Mouse (Mus musculus) mammary gland, adult 2 months (tissue): ENCODE results near the gene Olfr25. TPM values are rescaled to one million over a fixed set of nuclear protein-coding genes. Genes with fewer than 3 reads are reported as not detected.

Source experiments
- polyA plus RNA-seq: library from polyadenylated mRNA; depleted of rRNA; stranded (reverse); fragments of >200 nt; gene quantifications from 2 replicates; pipeline ENCODE4 v1.2.3, GENCODE M21; 2012; ENCODE audit warnings: low replicate concordance; rRNA removed

Olfr25 gene
- not detected in 2 replicates for polyA plus RNA-seq

GRCm38 (mm10) chr9:38328760-38329159, at the start of gene Olfr25:
Olfr25 (plus strand) TSS chr9:38329060.

GRCm38 (mm10) chr9:38290807-38291206, 38.1 kb upstream of the Olfr25 start, which contains the start of gene Olfr896-ps1:
Olfr896-ps1 (plus strand) TSS chr9:38291107.

GRCm38 (mm10) chr9:38348111-38348510, 19.3 kb downstream of the Olfr25 start, which contains the start of gene Olfr898:
Olfr898 (plus strand) TSS chr9:38348411.

GRCm38 (mm10) chr9:38366596-38366995, 37.7 kb downstream of the Olfr25 start, which contains the start of gene Olfr250:
Olfr250 (plus strand) TSS chr9:38366896.

GRCm38 (mm10) chr9:38376786-38377185, 47.9 kb downstream of the Olfr25 start, which contains the start of gene Olfr251:
Olfr251 (plus strand) TSS chr9:38377086.

Other genes starting within 250 kb of the Olfr25 start
- not detected in 2 replicates for gene Olfr887, start 245.0 kb upstream of the Olfr25 start, polyA plus RNA-seq
- not detected in 2 replicates for gene Olfr888, start 220.9 kb upstream of the Olfr25 start, polyA plus RNA-seq
- gene Olfr889, start 213.9 kb upstream of the Olfr25 start, polyA plus RNA-seq, result not detected in 2 replicates
- gene Olfr890, start 186.5 kb upstream of the Olfr25 start, polyA plus RNA-seq, result not detected in 2 replicates
- gene Olfr891, start 148.2 kb upstream of the Olfr25 start, polyA plus RNA-seq, result not detected in 2 replicates
- not detected in 2 replicates for gene Olfr893, start 120.7 kb upstream of the Olfr25 start, polyA plus RNA-seq
- not detected in 2 replicates for gene Olfr894, start 111.0 kb upstream of the Olfr25 start, polyA plus RNA-seq
- gene Olfr143, start 76.3 kb upstream of the Olfr25 start, polyA plus RNA-seq, result not detected in 2 replicates
- gene Olfr895, start 61.2 kb upstream of the Olfr25 start, polyA plus RNA-seq, result not detected in 2 replicates
- gene Olfr896-ps1, start 38.0 kb upstream of the Olfr25 start, polyA plus RNA-seq, result not detected in 2 replicates
- gene Olfr898, start 19.4 kb downstream of the Olfr25 start, polyA plus RNA-seq, result not detected in 2 replicates
- not detected in 2 replicates for gene Olfr250, start 37.8 kb downstream of the Olfr25 start, polyA plus RNA-seq
- gene Olfr251, start 48.0 kb downstream of the Olfr25 start, polyA plus RNA-seq, result not detected in 2 replicates
- not detected in 2 replicates for gene Olfr147, start 72.6 kb downstream of the Olfr25 start, polyA plus RNA-seq
- gene Olfr901, start 100.4 kb downstream of the Olfr25 start, polyA plus RNA-seq, result not detected in 2 replicates
- gene Olfr902, start 118.6 kb downstream of the Olfr25 start, polyA plus RNA-seq, result not detected in 2 replicates
- gene Olfr904, start 134.1 kb downstream of the Olfr25 start, polyA plus RNA-seq, result not detected in 2 replicates
- gene Olfr905, start 142.0 kb downstream of the Olfr25 start, polyA plus RNA-seq, result not detected in 2 replicates
- not detected in 2 replicates for gene Olfr906, start 158.0 kb downstream of the Olfr25 start, polyA plus RNA-seq
- not detected in 2 replicates for gene Olfr907, start 166.7 kb downstream of the Olfr25 start, polyA plus RNA-seq
- not detected in 2 replicates for gene Olfr911-ps1, start 192.5 kb downstream of the Olfr25 start, polyA plus RNA-seq
- not detected in 2 replicates for gene Olfr910, start 208.8 kb downstream of the Olfr25 start, polyA plus RNA-seq